Mouse (Mus musculus): ENCODE data around the gene P2rx2.

Gene P2rx2

GRCm38 (mm10) chr5:110357531-110358179, 14.6 kb upstream of the P2rx2 start:
- no peak for TF ChIP-seq GATA4 (IDR thresholded peaks at IDR 0.05; ENCODE audit: insufficient replicate concordance, low read length)

- no peak for TF ChIP-seq GATA4 (IDR thresholded peaks at IDR 0.05; ENCODE audit: insufficient replicate concordance, low read length)
These were observed 11.7 kb upstream of the P2rx2 start for GRCm38 (mm10) chr5:110354716-110355115.

- TF ChIP-seq GATA4 (IDR thresholded peaks at IDR 0.05; ENCODE audit: insufficient replicate concordance, low read length): no peak
These were observed 4.0 kb upstream of the P2rx2 start for GRCm38 (mm10) chr5:110347006-110347405.

- no peak for TF ChIP-seq GATA4 (IDR thresholded peaks at IDR 0.05; ENCODE audit: insufficient replicate concordance, low read length)
These were observed 2.5 kb upstream of the P2rx2 start for GRCm38 (mm10) chr5:110345553-110345952.

GRCm38 (mm10) chr5:110344524-110344923, 1.5 kb upstream of the P2rx2 start, which contains the start of gene Lrcol1:
Lrcol1 (plus strand) TSS chr5:110344730.
- TF ChIP-seq GATA4 (IDR thresholded peaks at IDR 0.05; ENCODE audit: insufficient replicate concordance, low read length): no peak

GRCm38 (mm10) chr5:110338792-110339191, 4.2 kb downstream of the P2rx2 start:
- no peak for TF ChIP-seq GATA4 (IDR thresholded peaks at IDR 0.05; ENCODE audit: insufficient replicate concordance, low read length)

- TF ChIP-seq GATA4 (IDR thresholded peaks at IDR 0.05; ENCODE audit: insufficient replicate concordance, low read length): no peak
These were observed 12.5 kb downstream of the P2rx2 start for GRCm38 (mm10) chr5:110330508-110330907.

- no peak for TF ChIP-seq GATA4 (IDR thresholded peaks at IDR 0.05; ENCODE audit: insufficient replicate concordance, low read length)
These were observed 29.9 kb downstream of the P2rx2 start for GRCm38 (mm10) chr5:110313127-110313526.

- no peak for TF ChIP-seq GATA4 (IDR thresholded peaks at IDR 0.05; ENCODE audit: insufficient replicate concordance, low read length)
These were observed 34.2 kb downstream of the P2rx2 start for GRCm38 (mm10) chr5:110308861-110309260.

GRCm38 (mm10) chr5:110300591-110300990, 42.4 kb downstream of the P2rx2 start:
- TF ChIP-seq GATA4 (IDR thresholded peaks at IDR 0.05; ENCODE audit: insufficient replicate concordance, low read length): no peak

GRCm38 (mm10) chr5:110296637-110297036, 46.4 kb downstream of the P2rx2 start:
- no peak for TF ChIP-seq GATA4 (IDR thresholded peaks at IDR 0.05; ENCODE audit: insufficient replicate concordance, low read length)

GRCm38 (mm10) chr5:110291649-110292048, 51.4 kb downstream of the P2rx2 start:
- TF ChIP-seq GATA4 (IDR thresholded peaks at IDR 0.05; ENCODE audit: insufficient replicate concordance, low read length): no peak

Data from liver, adult (tissue).